Mouse (Mus musculus): ENCODE measurements around the gene Cep83.

GRCm38 (mm10) chr10:94826436-94826835 is 138.0 kb downstream of the Cep83 start:
- TF ChIP-seq POLR2A (IDR thresholded peaks at IDR 0.05; ENCODE audit: low read depth, low read length) (no peak), CTCF (IDR thresholded peaks at IDR 0.05; ENCODE audit: extremely low read depth, insufficient read length, insufficient replicate concordance, low read depth, low read length) (no peak)

All from small intestine, adult 2 months (tissue).